Mouse (Mus musculus): ENCODE measurements at regions not wholly inside any gene's neighbourhood (a gene's known extent, or its start where the extent isn't known, plus 50 kb on each side); places are given as distances from the start of the nearest gene placed in this dataset.

DNA sequence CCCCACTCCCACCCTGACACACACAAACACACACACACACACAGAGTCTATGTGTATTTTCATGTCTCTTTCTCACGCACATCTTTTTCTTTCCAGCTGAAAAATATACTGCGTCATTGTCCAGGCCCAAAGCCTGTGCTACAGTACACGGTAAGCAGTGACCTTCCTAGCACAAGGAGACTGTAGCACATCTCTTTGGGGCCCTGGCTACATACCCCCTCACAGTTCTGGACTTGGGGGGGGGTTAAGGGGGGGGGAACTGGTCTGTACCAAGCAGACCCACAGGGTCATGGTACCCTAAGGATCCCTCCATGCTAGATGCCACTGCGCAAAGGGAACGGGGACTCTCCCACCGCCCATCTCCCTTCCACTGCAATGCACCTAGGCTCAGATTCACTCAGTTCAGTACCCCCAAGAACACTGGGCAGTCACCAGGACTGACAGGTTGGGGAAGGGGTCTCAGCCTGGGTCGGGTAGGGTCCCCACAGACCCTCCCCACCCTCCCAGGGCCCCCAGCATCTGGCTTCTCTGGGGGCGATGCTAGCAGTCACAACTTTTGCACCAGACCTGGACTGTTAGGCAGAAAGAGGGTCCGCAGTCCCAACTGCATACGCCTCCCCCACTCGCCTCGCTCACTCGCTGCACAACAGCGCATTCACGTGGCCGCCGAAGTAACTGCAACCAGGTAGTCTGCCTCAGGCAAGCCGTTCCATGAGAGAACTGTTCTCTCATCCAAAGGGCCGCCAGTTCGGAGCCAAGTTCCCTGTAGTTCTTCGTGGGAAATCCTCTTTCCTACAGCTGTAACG, 91.3 kb downstream of the Edn3 start:
- TF ChIP-seq POLR2A (IDR thresholded peaks at IDR 0.05; ENCODE audit: extremely low read depth, insufficient read depth, low read length) (no peak), CTCF (IDR thresholded peaks at IDR 0.05; ENCODE audit: low read depth, low read length) (peak; percentile 92)
